Mouse (Mus musculus) cerebellum, postnatal 4 days (tissue): Measurements from ENCODE around the gene Mst1.

Source experiments
- DNase-seq, 2 experiments: peaks; one replicate each; pipeline ENCODE4 v3.0.0; 2022; ENCODE audit warnings: low spot score in 2 of 2, mixed read lengths in 1 of 2

The Mst1 gene

DNA sequence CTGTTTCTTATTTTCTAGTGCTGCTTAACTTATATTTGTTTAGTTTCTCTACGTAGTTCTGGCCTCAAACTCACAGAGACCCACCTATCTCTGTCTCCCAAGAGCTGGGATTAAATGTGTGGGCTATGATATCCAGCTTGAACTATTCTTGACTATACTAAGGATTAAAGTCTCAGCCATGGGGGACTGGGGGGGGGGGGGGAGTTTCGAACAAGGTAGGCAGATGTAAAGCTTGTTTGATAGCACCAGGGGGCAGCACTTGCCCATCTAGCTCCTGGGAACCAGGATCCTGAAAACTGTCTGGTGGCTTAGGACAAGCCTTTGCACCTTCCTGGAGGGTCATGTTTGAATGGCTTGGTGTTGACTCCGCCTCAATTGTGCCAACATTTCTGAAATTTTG, 15.3 kb downstream of the Mst1 start:
- peak in 1 of 2 experiments; percentile 64 for DNase-seq

DNA sequence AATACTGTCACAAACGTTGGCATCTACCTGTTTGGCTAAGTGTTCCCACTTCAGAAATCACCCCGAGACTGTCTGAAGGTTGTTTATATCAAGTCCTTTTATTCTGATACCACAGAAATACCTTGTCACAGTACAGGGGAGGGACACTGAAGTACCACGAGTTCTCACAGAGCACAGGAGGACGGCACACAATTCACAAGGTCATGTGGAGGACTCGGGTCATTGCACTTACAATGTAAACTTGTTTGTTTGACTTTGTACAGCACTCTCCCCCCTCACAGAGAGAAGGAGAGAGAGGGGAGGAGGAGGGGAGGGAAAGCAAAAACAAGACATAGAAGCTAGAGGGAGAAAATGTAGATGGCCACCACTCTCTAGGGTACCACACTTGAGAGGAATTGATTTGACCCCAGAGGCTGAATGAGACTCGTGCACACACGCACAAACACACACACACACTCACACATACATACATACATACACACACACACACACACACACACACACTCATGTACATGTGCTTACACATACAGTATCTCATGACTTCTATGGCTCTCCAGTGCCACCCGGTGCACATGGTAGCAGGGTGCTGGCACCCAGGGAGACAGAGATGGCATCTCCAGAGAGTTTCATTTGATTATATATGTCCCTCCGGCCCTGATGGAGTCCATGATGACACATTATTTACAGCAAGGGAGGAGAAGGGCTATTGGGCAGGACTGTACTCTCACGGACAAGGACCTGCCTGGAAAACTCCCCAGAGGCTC, 15.9 kb downstream of the Mst1 start:
- DNase-seq = no peak

DNA sequence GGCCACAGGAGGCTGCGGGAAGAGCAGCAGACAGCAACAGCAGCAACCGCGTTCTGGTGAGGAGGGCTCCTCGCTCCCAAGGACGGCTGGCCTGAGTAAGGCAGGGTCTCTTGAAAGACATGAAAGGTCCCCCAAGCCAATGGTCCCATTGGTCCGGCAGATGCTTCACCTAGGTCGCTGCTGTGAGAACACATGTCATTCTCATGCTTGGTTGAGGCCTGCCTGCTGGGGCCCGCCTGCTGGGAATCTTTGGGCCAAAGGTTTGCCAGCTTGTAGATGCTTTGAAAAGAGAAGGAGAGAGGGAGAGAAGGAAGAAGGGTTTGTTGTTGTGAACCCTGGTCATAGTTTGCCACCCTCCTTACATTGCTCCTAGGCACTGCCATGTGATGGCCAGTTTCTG, 19.4 kb downstream of the Mst1 start:
- DNase-seq = no peak

DNA sequence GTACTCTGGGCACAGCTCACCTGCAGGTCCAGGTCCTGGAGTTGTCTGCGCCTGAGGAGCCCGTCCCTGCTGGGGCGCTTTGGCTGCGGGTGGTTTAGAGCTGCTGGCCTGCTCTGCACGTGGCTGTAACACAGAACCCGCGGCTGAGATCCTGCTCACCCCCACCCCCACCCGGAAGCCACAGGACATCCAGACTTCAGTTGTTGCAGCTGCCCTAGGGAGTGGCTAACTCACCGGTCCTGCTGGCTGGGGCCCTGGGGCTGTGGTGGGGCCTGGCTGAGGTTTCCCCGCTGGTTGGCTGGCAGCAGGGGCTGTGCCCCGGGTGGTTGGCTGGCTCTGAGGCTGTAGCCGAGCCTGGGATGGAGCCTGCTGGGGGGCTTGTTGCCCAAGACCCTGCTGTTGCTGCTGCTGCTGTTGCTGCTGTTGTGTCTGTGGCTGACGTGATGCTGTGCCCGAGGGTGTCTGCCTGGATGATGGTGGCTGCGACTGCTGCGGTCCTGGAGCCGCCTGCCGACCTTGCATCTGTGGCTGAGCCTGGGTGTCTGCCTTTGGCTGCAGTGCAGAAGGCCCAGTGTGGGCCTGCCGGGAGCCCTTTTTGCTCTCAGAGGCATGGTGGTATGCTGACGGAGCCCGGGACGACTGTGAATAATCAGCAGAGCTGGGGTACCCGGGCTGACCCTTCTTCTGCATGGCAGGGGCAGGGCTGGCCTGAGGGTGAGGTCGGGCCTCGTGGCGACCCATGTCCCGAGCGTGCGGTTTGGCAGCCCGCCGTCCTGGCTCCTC, 24.7 kb downstream of the Mst1 start:
- no peak for DNase-seq

DNA sequence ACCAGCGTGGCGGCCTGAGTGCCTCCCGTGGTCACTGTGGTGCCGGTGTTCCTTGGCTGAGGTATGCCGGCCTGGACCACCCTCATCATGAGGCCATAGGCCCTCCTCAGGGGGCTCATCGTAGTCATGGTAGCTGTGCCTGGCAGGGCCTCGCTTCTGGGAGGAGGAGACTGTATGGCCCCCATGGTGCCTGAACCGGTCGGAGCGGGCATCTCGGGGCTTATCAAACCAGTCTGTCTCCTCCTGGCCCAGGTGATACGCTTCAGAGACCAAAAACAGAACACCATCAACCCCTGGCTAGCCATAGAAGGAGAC, 25.3 kb downstream of the Mst1 start:
- no peak for DNase-seq

DNA sequence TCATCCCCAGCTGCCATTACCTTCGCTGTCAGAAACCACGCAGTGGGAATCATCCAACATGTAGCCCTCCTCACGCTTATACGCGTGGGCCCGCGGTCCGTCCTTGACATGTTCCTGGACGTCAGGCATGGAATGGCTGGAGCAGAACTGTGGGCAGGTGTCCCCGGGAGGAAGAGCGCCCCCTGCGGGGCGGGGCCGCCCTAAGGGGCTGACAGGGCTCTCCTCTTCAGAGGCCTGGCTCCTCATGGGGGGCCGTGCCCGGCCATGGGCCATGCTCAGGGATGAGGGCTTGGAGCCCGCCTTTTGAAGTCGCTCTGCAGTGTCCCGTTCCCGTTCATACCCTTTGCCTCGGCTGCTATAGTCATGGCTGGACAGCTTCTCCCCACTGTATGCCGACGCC, 25.9 kb downstream of the Mst1 start:
- no peak for DNase-seq

DNA sequence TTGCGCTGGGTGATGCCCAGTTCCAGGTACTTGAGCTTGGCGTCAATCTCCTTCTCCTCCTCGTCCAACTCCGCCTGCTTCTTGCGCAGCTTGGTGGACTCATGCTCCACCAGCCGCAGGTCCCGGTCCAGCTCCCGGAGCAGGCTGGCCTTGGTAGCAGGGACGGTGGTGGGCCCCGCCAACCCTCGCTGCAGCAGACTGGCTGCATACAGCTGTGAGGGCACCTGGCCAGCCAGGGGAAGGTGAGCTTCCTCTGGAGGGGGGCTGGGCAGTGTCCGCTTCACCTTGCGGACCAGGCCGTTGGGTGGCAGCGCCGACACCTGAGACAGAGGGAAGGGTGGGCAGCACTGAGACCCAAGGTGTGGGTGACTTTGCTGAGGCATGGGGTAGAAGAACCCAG, 27.6 kb downstream of the Mst1 start:
- DNase-seq = no peak

DNA sequence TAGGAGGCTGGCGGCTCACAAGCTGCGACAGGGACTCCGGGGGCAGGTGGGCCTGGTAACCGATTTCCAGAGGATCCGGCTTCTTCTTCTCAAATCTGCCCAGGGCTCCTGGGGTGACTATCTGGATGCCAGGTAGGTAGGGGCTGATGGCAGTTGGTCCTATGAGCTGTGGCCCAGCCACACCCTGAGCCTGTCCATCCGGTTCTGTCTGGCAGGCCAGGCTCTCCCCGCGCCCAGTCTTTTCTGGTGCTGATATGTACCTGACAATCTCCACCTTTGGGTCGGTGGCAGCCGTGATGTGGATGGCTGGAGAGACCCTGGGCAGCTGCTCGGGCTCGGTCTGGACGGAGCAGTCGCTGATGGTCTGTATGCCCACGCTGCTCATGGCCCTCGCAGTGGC, 29.9 kb downstream of the Mst1 start:
- no peak for DNase-seq

DNA sequence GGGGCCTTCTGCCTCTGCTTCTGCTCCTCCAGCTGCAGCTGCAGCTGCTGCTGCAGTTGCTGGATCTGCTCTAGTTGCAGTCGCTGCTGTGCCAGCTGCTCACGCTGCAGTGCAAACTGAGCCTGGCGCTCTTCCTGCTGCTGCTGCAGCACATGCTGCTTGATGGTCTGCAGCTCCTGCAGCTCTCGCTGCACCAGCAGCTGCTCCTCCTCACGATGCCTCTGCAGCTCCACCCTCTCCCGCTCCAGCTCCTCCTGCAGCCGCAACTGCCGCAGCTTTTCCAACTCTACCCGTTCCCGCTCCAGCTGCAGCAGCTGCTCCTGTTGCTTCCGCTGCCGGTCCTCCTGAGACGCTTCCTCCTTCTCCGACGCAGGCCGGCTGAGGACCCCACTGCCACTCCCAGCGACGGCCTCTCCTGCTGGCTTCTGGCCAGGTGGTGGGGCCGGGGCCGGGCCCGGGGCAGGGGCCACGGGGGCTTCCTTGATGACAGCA, 30.9 kb downstream of the Mst1 start:
- no peak for DNase-seq

DNA sequence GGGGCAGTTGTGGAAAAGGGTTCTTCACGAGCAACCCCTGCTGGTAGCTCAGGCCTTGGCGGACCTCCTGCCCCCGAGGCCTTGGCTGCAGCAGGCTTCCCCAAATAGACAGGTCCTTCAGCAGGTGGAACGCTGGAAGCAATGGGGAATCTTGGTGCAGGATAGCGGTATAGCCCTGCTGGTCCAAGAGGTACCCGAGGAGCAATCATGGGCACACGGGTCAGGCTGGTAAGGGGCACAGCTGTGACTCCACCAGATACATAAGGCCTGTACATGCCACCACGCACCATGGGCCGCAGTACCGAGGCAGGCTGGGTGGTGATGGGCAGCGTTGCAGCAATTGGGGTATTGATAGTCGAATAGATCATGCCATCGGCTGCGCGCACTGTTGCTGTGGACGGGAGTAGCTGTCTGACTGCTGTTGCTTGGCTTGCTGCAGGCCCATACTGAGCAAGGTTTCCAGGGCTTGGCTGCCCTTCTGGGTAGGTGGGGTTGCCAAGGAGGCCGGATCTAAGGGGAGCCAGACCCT, 31.4 kb downstream of the Mst1 start:
- no peak for DNase-seq

DNA sequence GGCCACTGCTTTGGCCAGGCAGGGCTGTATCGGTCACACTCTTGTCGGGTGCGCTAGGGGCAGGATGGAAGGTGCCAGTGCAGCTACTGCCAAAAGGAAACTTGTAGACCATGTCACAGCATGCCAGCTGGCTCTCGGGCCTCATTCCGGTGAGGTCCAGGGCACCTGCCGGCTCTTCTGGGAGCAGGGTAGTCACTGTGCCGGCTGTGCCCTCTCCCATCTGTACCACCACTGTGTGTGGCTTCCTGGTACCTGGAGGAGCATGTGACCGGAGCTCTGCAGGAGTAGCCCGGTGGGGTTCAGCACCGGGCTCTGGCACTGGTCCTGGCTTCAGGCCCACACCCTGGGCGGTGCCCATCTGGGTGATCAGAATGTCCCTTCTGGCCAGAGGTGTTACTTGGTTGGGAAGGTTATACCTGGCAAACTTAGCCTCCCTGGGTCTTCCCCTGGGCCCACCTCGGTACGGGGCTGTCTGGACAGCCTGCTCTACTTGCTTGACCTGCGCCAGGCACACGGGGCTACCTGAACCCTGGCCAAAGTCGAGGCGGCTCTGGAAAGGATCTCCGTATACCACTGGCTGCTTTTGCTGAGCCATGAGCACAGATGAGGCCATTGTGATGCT, 32.6 kb downstream of the Mst1 start:
- no peak for DNase-seq

DNA sequence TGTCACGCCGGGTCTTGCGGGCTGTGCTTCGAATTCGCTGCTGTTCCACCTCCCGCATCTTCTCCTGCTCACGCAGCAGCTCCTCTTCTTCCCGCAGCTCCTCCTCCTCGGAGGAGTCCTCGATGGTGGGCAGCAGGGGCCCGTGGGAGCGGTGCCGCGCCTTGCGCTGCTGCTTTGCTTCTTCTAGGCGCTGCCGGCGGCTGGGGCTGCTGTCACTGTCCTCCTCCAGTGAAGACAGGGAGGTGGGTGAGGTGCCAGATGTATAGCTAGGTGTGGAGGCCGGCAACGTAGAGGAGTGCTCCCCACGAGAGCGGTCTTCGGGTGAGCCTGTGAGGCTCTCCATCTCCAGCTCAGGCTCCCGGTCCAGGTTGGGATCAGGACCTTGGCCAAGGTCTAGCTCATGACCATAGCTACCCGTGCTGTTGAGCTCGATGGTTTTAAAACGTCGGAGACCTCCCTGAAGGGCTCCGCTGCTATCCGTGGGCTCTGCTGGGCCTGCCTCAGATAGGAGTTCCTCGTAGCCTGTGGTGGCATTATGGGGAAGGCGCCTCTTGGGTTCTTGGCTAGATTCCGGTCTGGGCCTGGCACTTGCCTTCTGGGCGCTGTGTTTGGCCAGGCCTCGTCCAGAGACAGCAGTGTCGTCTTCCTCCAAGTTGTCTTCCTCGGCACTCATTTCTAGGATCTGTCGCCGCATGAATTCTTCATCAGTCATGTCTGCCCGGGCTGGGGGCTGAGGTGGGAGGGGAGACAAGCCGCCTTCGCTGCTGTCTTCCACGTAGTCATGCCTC, 35.2 kb downstream of the Mst1 start:
- no peak for DNase-seq

DNA sequence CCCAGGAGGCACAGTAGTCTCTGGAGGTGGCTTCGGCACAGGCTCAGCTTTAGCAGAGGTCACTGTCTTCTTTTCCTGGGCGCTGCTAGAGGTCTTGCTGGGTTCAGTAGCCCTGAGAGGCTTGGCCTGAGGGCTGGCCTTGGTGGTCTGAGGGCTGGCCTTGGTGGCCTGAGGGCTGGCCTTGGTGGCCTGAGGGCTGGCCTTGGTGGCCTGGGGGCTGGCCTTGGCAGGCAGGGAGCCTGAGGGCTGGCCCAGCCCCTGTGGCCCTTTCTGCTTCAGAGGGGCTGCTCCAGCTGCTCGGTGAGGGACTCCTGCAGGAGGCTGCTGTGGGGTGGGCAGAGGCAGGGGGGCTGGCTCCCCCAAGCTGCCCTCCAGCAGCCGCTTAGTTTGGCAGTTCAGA, 36.9 kb downstream of the Mst1 start:
- DNase-seq = no peak

DNA sequence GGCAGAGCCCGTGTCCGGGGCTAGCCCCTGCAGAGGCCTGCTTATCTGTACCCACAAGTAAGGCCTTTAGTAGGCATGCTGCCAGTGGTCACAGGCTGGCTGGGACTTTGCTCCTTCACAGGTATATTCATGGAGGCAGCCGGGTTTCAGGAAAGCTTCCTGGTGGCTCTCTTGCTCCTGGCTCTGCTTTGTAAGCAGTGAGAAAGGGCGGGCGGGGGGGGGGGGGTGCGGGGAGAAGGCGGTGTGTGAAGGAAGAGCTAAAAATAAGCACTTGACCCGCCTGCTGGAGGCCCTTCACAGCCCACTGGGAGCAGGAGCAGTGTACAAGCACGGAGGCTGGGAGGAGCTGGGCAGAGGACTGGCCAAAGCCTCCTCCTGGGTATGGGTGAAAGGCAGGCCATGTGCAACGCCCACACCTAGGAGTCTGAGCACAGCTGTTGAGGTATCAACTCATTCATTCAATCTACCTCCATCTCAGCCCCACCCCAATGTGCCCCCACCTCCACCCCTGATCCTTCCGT, 39.7 kb downstream of the Mst1 start:
- no peak for DNase-seq

DNA sequence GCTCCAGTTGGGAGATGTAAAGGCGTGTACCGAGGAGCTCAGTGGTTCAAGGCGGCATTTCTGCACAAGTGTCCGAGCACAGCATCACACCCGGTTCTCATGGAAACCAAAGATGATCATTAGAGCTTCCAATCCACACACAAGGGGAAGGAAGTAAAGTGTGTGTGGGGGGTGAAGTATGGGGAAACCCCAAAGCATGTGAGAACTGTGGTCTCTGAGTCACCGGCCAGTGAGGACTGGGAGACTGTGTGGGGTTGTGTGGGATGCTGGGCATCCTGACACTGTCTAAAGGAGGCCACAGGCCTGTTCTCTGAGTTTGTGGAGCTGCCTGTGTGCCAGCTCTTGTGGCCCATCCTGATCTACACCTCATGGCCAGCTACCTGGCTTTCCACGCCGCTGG, 40.4 kb downstream of the Mst1 start:
- no peak for DNase-seq

DNA sequence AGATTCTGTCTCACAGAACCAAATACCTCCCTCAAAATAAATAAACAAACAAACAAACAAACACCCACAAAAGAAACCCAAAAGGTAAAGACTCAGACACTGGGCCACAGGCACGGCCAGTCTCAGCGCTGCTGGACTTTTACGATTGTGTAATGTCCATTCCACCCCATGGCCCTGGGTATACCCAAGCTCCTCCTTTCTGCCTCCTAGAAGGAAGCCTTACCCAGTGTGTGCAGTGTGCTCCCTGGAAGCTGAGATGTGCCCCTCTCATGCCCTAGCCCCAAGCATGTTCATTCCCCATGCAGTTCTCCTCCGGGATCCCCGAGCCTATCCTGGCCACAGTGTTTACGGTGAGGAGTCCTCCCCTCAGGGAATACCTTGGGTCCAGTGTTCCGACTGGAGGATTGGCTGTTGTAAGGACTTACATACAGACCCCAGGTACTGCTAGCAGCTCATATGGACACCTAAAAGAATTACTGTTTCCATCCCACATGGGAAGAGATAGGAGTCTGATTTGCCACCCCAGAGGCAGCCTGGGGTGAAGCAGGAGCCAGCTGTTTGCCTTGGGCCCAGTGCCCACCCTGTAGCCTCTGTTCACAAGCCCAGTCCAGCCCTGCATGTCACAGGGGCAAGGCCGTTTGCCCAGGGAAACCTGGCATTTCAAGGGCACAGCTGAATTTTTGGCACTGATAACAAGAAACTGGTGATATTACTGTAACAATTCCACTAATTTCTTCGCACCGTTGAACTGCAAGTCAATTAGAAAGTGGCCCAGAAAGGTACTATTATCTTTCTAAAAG, 41.1 kb downstream of the Mst1 start:
- no peak for DNase-seq

DNA sequence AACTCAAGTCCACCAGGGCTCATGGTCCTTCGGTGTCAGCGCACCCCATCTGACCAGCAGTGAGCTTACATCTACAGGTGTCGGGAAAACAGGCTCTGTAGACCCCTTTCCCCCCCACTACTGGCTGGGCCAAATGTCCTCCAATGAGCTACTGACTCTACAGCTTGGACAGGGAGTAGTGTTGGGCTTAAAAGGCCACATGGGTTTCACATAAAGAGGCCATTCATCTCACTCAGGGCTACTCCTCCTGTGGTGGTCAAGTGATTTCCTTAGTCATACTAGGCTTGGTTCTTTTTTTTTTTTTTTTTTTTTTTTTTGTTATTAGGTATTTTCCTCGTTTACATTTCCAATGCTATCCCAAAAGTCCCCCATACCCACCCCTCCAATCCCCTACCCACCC, 43.7 kb downstream of the Mst1 start:
- no peak for DNase-seq

DNA sequence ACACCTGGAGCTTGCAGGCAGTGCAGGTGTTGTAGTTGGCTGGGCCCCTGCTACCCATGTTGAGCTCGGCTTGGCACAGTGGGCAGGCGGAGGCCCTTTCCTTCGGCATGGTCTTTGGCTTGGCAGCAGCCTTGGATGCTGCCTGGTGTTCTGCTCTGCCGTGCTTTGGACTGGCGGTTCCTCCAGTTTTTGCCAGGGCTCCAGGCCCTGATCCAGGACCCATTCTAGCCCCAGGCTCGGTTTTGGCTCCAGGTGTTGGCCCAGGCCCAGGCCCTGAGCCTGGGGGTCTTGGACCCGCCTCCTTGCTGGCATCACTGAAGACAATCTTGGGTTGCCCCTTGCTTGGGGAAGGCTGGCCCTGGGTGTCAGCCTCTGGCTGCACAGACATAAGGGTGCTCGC, 45.5 kb downstream of the Mst1 start:
- DNase-seq = peak in 1 of 2 experiments; percentile 50

DNA sequence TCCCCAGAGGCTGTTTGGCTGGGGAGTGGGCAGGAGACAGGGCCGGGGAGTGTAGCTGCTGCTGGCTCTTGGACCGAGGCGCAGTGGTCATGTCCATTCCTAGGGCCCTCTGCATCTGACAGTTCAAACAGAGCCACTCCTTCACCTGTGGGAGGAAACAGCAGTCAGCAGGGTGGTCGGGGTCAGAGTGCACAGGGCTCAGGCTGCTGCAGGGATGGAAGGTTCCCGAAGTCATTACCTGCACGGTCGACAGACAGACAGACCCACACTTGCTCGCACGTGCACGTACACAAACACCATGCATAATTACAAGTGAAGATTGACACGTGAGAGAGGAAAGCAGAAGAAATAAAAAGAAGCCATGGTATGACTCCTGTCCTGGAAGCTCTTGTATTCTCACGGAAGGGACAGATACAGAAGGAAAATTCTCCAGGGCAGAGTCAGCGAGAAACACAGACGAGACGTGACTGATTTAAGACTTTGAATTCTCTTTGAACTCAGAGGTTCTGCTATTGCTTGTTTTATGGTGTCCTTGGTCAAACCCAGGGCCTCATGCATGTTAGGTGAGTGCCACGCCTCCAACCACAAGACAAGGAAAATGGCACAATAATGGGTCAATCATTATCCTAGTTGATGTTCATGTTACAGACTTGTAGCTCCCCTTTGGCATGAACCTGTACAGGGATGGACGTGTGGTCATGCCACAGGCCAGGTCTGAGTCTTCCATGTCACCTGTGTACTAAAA, 46.4 kb downstream of the Mst1 start:
- DNase-seq = no peak

DNA sequence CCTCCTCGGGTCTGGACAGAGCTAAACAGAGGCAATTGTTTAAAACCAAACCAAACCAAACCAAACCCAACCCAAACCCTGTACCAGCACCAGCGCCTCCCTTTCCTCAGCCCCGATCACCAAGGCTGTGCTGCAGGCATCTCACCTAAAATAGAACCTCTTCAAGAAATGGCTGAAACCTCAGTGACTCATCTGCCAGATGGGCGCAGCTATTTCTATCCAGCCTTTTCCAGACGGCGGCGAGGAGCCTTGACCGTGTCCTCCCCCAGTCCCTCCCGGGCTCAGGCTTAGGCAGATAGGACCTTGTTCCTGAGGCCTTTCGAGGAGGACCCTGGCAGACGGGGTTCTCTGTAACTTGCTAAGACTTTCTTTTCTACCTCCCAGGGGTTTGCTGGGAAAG, 48.0 kb downstream of the Mst1 start:
- DNase-seq = no peak
